Mouse (Mus musculus): ENCODE measurements at regions not wholly inside any gene's neighbourhood (a gene's known extent, or its start where the extent isn't known, plus 50 kb on each side); places are given as distances from the start of the nearest gene placed in this dataset.

DNA sequence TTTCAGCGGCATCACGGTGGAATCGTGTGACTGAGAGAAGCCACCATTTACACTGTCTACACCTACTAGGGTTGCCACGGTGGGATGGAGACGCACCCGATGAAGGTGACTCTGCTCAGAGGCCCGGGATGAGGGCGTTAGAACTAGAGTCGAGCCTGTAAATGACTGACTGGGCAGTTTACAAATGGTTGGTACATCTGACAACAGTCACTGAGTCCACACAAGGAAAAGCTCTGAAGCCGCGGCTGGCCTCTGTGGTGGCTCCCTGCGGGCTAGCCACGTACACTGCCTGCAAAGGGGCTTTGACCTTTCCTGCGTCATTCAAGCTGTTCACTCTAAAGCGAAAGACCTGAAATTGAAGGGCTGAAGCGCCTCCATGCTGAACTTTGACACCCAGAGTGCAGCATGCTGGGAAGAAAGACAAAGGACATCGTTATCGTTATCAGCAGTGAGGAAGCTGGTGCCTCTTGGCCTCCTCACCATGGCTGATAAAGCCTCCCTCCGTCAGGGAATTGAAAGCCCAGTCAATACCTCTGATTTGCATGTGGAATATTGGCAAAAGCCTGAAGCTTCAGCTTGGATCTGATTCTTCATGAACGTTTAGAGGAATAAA, 462.1 kb upstream of the Arglu1 start:
- H3K4me3 ChIP-seq, result no peak overlapping the region
- H3K36me3 ChIP-seq, result no peaks in the 10 kb centered on the region
- no peak overlapping the region for H3K27ac ChIP-seq
- no peaks in the 10 kb centered on the region for H3K9me3 ChIP-seq (replicated peaks)
- no peak overlapping the region for H3K4me2 ChIP-seq
- H3K4me1 ChIP-seq (replicated peaks), result peaks cover 6% of the 10 kb centered on the region
- no peaks in the 10 kb centered on the region for H3K27me3 ChIP-seq
- H3K9ac ChIP-seq, result no peak overlapping the region
- 54% methylated on average over 20 of the region's 20 CpGs for WGBS
- no peak for ATAC-seq (replicated peaks; ENCODE audit: insufficient number of reproducible peaks, insufficient read depth, low FRiP score, low read depth)

DNA sequence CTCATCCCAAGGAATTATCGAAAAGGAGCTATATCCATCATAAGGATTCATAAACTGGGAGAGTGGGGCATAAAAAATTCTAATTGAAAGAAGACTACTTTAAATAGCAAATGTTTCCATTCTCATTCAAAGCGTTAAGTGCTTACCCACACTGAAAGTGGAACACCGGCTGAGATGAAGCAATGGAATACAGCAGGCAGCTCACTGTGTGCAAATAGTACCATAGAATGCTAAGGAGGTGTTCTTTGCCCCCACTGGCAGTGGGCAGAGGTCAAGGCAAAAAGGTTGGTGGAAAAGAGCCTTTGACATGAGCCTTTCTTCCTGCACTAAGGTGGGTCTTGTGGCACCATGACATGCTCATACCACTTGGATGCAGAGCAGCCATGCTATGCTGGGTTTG, 454.0 kb upstream of the Arglu1 start:
- no peak for ATAC-seq (replicated peaks; ENCODE audit: insufficient number of reproducible peaks, insufficient read depth, low FRiP score, low read depth)
- Histone ChIP-seq H3K36me3 (no peaks in the 10 kb centered on the region), H3K9ac (no peak overlapping the region), H3K9me3 (replicated peaks) (no peaks in the 10 kb centered on the region), H3K27ac (no peak overlapping the region), H3K4me3 (no peak overlapping the region), H3K27me3 (no peaks in the 10 kb centered on the region), H3K4me1 (replicated peaks) (no peaks in the 10 kb centered on the region), H3K4me2 (no peak overlapping the region)
- 88% methylated on average over 3 of the region's 3 CpGs for WGBS

DNA sequence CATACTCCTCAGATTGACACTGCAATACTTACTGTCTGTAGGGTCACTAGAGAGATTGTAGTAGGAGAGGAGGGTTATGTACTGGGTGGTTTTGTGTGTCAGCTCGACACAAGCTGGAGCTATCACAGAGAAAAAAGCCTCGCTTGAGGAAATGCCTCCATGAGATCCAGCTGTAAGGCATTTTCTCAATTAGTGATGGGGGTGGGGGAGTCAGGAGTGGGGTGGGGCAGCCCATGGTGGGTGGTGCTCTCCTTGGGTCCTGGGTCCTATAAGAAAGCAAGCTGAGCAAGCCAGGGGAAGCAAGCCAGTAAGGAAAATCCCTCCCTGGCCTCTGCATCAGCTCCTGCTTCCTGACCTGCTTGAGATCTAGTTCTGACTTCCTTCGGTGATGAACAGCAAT, 449.5 kb upstream of the Arglu1 start:
- H3K9ac ChIP-seq, result no peak overlapping the region
- no peak for ATAC-seq (replicated peaks; ENCODE audit: insufficient number of reproducible peaks, insufficient read depth, low FRiP score, low read depth)
- no peaks in the 10 kb centered on the region for H3K36me3 ChIP-seq
- WGBS, result 28% methylated on average over 3 of the region's 3 CpGs
- no peaks in the 10 kb centered on the region for H3K4me1 ChIP-seq (replicated peaks)
- H3K27ac ChIP-seq, result no peak overlapping the region
- no peaks in the 10 kb centered on the region for H3K9me3 ChIP-seq (replicated peaks)
- no peaks in the 10 kb centered on the region for H3K27me3 ChIP-seq
- H3K4me3 ChIP-seq, result no peak overlapping the region
- H3K4me2 ChIP-seq, result no peak overlapping the region

DNA sequence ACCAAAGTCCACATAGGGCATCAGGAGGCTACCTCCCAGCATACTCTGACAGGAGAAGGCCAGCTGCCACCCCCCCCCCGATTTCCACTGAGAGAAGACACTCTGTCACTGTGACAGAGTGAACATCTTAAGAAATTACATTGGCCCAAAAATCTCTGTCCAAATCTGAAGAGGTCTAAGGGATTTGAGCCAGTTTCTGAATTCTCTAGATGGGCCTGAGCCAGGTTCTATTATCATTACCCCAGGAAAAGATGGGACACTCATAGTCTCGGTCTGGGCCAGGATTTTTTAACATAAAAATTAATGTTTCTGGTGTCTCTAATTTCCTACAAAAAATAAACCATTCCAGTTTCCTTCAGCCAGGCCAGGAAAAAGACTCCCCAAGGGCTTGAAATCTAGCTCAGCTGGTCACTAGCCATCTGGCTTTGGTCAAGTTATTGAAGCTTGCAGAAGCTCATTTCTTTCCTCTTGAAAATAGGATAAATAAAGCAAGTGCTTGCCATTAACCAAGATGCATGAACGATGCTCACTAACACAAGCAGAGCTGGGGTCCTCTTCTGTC, 448.8 kb upstream of the Arglu1 start:
- Histone ChIP-seq H3K36me3 (no peaks in the 10 kb centered on the region), H3K27me3 (no peaks in the 10 kb centered on the region), H3K4me2 (no peak overlapping the region), H3K9ac (no peak overlapping the region), H3K27ac (no peak overlapping the region), H3K4me1 (replicated peaks) (no peaks in the 10 kb centered on the region), H3K4me3 (no peak overlapping the region), H3K9me3 (replicated peaks) (no peaks in the 10 kb centered on the region)
- 55% methylated on average over 3 of the region's 3 CpGs for WGBS
- ATAC-seq (replicated peaks; ENCODE audit: insufficient number of reproducible peaks, insufficient read depth, low FRiP score, low read depth), result no peak

DNA sequence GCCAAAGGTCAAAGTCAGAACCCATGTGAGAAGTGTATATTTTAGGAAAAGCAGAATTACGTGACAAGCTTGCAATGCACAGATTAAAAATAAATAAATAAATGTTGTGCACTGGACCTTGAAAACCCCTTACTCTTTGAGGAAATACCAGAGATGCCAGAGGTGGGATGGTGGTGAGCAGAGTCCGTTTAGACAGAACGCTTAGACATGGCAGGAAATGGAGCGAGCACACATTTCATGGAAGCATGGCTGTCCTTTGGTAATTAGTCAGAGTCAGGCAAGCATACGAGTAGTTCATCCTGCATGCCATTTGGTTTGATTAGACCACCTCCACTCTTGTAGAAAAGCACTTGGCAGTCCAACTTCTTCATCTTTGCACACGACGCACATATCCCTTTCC, 443.4 kb upstream of the Arglu1 start:
- no peak overlapping the region for H3K9ac ChIP-seq
- no peaks in the 10 kb centered on the region for H3K4me1 ChIP-seq (replicated peaks)
- H3K27me3 ChIP-seq, result no peaks in the 10 kb centered on the region
- WGBS, result 54% methylated on average over 7 of the region's 7 CpGs
- no peak for ATAC-seq (replicated peaks; ENCODE audit: insufficient number of reproducible peaks, insufficient read depth, low FRiP score, low read depth)
- H3K27ac ChIP-seq, result no peak overlapping the region
- no peaks in the 10 kb centered on the region for H3K36me3 ChIP-seq
- H3K4me2 ChIP-seq, result no peak overlapping the region
- H3K9me3 ChIP-seq (replicated peaks), result no peaks in the 10 kb centered on the region
- H3K4me3 ChIP-seq, result no peak overlapping the region

DNA sequence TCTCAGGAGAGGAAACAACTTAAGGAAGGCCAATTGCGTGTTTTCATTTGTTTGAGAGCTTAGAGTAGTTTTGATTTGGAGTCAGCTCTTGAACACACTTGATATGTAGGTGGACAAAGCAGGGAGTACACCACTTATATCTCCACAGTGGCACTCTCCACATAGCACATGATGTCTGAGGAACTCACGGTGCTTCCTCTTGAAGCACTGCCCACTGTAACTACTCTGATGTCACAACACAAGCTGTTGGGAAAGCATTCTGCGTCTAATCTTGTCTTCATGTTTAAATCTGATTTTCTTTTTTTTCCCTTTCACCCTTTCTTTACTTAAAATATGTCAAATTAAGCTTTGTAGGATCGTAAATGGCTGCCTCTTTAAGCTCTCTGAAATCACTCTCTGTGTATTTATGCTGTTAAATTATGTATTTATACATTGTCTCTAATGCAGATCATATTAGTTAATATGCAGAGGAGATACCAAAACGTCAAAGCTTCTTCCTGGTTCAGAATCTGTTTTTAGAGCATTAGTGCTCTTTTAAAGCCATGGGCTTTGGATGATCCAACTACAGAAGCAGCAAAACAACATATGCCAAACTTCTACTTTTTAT, 442.4 kb upstream of the Arglu1 start:
- H3K9me3 ChIP-seq (replicated peaks), result no peaks in the 10 kb centered on the region
- no peak overlapping the region for H3K27ac ChIP-seq
- H3K4me3 ChIP-seq, result no peak overlapping the region
- H3K9ac ChIP-seq, result no peak overlapping the region
- H3K27me3 ChIP-seq, result no peaks in the 10 kb centered on the region
- ATAC-seq (replicated peaks; ENCODE audit: insufficient number of reproducible peaks, insufficient read depth, low FRiP score, low read depth), result no peak
- H3K4me2 ChIP-seq, result no peak overlapping the region
- WGBS, result 70% methylated on average over 5 of the region's 5 CpGs
- H3K4me1 ChIP-seq (replicated peaks), result no peaks in the 10 kb centered on the region
- H3K36me3 ChIP-seq, result no peaks in the 10 kb centered on the region

DNA sequence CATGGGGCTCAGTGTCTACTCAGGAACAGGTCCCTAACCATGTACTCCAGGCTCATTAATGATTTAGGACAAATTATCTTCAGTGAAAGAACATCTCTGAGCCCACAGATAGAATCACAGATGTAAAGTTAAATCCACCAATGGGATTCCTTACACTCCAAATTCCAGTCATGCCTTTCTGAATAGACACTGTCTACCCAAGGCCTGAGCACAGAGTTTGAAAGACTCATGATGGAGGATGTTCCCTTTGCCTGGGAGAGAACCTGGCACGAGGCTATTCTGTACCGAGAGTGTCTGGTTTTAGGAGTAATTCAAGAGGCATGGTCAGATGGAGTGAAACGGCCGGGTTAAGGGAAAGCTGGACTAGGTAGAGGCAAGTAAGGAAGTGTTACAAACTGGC, 440.9 kb upstream of the Arglu1 start:
- Histone ChIP-seq H3K36me3 (no peaks in the 10 kb centered on the region), H3K4me3 (no peak overlapping the region), H3K9me3 (replicated peaks) (no peaks in the 10 kb centered on the region), H3K27me3 (no peaks in the 10 kb centered on the region), H3K9ac (no peak overlapping the region), H3K27ac (no peak overlapping the region), H3K4me2 (no peak overlapping the region), H3K4me1 (replicated peaks) (no peaks in the 10 kb centered on the region)
- ATAC-seq (replicated peaks; ENCODE audit: insufficient number of reproducible peaks, insufficient read depth, low FRiP score, low read depth), result no peak
- WGBS, result 48% methylated on average over 4 of the region's 4 CpGs

DNA sequence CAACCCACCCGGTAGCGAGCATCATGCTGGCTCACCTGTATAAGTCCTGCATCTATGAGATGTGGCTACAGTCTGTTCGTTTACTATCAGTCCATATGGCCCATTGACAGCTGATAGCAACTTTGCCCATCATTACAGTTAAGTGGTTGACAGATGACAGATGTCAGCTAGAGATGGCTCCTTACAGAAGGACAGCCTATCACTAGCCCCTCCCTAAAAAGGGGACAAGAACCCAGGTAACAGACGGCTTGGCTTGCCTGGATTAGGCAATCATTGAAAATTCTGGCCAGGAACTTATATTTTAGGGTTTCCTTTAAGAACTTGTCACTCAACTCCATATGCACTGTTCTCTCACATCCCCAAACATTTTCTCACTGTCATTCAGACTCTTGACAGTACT, 434.2 kb upstream of the Arglu1 start:
- no peaks in the 10 kb centered on the region for H3K27me3 ChIP-seq
- no peak for ATAC-seq (replicated peaks; ENCODE audit: insufficient number of reproducible peaks, insufficient read depth, low FRiP score, low read depth)
- H3K9me3 ChIP-seq (replicated peaks), result no peaks in the 10 kb centered on the region
- H3K4me1 ChIP-seq (replicated peaks), result no peaks in the 10 kb centered on the region
- no peak overlapping the region for H3K4me2 ChIP-seq
- no peak overlapping the region for H3K9ac ChIP-seq
- H3K4me3 ChIP-seq, result no peak overlapping the region
- H3K27ac ChIP-seq, result no peak overlapping the region
- no peaks in the 10 kb centered on the region for H3K36me3 ChIP-seq
- 60% methylated on average over 4 of the region's 4 CpGs for WGBS

DNA sequence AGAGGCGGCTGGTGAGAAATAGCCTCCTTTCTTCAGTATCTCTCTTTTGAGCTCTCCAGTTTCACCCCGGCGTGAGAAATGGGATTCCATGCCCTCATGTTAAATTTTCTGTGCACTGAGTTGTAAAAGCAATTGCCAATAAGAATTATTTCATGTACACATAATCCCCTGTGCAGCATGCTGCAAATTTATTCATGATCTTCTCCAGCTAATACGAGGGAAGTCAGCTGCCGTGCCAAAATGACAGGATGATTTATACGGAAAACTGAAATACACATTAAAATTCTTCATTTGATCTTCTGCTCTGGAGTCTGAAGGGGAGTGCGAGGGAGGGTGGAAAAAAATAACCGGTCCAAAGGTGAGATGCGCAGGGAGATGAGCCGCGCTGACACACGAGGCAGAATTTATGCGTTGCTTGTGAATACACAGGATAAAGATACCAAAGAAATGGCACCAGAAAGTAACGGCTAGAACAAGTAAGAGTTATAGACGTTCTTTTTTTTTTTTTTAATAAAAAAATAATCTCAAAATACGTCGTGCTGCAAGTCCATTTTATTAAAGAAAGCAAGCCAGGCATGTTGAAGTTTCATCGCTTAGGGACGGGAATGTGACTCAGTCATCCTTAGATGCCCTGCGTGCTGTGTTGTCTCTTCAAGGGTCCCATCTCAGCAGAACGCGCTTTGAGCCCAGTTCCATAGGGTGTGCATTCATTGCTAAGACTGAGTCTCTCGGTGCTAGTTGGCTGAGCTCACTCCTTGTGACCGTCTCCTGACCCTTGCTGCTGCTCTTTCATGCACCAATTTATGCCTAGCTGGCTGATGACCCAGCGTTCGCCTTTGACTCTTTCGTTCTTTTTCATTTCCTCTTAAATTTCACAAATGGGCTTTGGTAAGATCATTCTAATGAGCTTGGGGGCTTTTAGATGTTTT, 427.8 kb upstream of the Arglu1 start:
- H3K4me2 ChIP-seq, result no peak overlapping the region
- no peaks in the 10 kb centered on the region for H3K4me1 ChIP-seq (replicated peaks)
- no peaks in the 10 kb centered on the region for H3K27me3 ChIP-seq
- no peak overlapping the region for H3K9ac ChIP-seq
- no peak overlapping the region for H3K27ac ChIP-seq
- 78% methylated on average over 27 of the region's 27 CpGs for WGBS
- no peaks in the 10 kb centered on the region for H3K9me3 ChIP-seq (replicated peaks)
- H3K4me3 ChIP-seq, result no peak overlapping the region
- no peaks in the 10 kb centered on the region for H3K36me3 ChIP-seq
- ATAC-seq (replicated peaks; ENCODE audit: insufficient number of reproducible peaks, insufficient read depth, low FRiP score, low read depth), result no peak

DNA sequence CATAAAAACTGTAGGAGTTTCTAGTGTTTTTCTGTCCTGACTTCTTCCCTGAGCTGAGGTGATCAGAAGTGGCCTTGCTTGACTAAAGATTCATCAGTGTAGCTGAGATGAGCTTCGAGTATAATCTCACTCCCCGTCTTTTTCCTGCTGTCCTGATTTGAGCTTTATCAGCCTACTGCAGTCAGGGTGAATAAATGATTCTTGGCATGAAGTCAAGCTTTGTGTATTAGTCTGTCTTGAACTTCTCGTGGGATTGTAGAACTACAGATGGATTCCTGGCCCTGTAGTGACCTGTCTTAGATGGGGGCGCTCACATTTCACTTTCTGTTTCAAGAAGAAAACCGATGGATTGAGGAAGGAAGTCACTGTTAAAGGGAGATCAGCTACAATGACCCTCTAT, 405.7 kb upstream of the Arglu1 start:
- no peaks in the 10 kb centered on the region for H3K27me3 ChIP-seq
- H3K4me1 ChIP-seq (replicated peaks), result peaks cover 11% of the 10 kb centered on the region
- H3K36me3 ChIP-seq, result no peaks in the 10 kb centered on the region
- no peak overlapping the region for H3K9ac ChIP-seq
- whole genome bisulfite sequencing, result 43% methylated on average over 5 of the region's 5 CpGs
- no peak; the same call in 1 of the 2 replicates for ATAC-seq (replicated peaks; ENCODE audit: insufficient number of reproducible peaks, insufficient read depth, low FRiP score, low read depth)
- no peak overlapping the region for H3K27ac ChIP-seq
- no peak overlapping the region for H3K4me3 ChIP-seq
- H3K9me3 ChIP-seq (replicated peaks), result no peaks in the 10 kb centered on the region
- no peak overlapping the region for H3K4me2 ChIP-seq

DNA sequence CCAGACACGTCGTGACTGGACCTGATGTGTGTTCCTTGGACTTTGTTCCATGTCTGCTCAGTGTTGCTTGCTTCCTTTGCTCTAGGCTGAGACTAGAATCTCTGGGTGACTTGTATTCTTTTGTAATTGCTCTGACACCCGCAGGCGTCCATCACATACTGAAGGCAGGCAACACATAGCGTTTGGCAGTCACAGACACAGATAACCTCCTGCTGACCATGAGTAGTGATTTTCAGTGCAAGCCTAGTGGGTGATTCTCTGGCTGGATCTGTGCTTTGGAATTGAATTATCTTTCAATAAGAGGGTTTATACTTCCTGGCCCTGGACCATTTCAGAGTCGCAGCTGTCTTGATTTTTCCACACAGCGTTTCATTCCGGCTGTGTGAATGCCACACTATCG, 403.7 kb upstream of the Arglu1 start:
- H3K27ac ChIP-seq, result peak overlapping the region; percentile 46
- ATAC-seq (replicated peaks; ENCODE audit: insufficient number of reproducible peaks, insufficient read depth, low FRiP score, low read depth), result peak; percentile 76
- no peak overlapping the region for H3K4me2 ChIP-seq

More for the DNA sequence above, 403.7 kb upstream of the Arglu1 start:
- Histone ChIP-seq H3K9ac (no peak overlapping the region), H3K4me1 (replicated peaks) (peaks cover 11% of the 10 kb centered on the region), H3K4me3 (no peak overlapping the region), H3K27me3 (no peaks in the 10 kb centered on the region), H3K36me3 (no peaks in the 10 kb centered on the region), H3K9me3 (replicated peaks) (no peaks in the 10 kb centered on the region)
- WGBS, result 24% methylated on average over 9 of the region's 9 CpGs
